Mouse (Mus musculus): Measurements from ENCODE around the gene Slc38a6. TPM values are rescaled to one million over a fixed set of nuclear protein-coding genes. Genes with fewer than 3 reads are reported as not detected.

The Slc38a6 gene
- polyA plus RNA-seq, 1 experiment from 2014 or later: 2.8 TPM

GRCm38 (mm10) chr12:73401520-73402130 is 115.0 kb downstream of the Slc38a6 start:
- no peaks in the 10 kb centered on the region for H3K4me1 ChIP-seq (replicated peaks; ENCODE audit: control insufficient read depth, insufficient read depth)
- no peak overlapping the region for H3K4me3 ChIP-seq (ENCODE audit: low read depth, low read length)
- no peaks in the 10 kb centered on the region for H3K27me3 ChIP-seq (ENCODE audit: control insufficient read depth, insufficient read depth, low read length)
- DNase-seq (ENCODE audit: low spot score) (no peak), ATAC-seq (ENCODE audit: low FRiP score, low TSS enrichment) (no peak)
- no peaks in the 10 kb centered on the region for H3K36me3 ChIP-seq (ENCODE audit: control insufficient read depth, insufficient read depth, low read length)
- TF ChIP-seq EP300 (optimal IDR thresholded peaks at IDR 0.05) (no peak), CTCF (IDR thresholded peaks at IDR 0.05; ENCODE audit: low read depth) (no peak)
- 70% methylated on average over 3 of the region's 3 CpGs for WGBS
- H3K9me3 ChIP-seq (ENCODE audit: control insufficient read depth, low read length): no peaks in the 10 kb centered on the region
- H3K9ac ChIP-seq (ENCODE audit: low read length): no peak overlapping the region
- no peak overlapping the region for H3K27ac ChIP-seq (replicated peaks)
- no peak overlapping the region for H3K4me2 ChIP-seq (replicated peaks; ENCODE audit: low read depth)

GRCm38 (mm10) chr12:73402137-73402712 is 115.6 kb downstream of the Slc38a6 start:
- no peak for ATAC-seq (ENCODE audit: low FRiP score, low TSS enrichment)
- Histone ChIP-seq H3K27ac (replicated peaks) (no peak overlapping the region), H3K27me3 (ENCODE audit: control insufficient read depth, insufficient read depth, low read length) (no peaks in the 10 kb centered on the region), H3K4me2 (replicated peaks; ENCODE audit: low read depth) (no peak overlapping the region), H3K9ac (ENCODE audit: low read length) (no peak overlapping the region), H3K4me1 (replicated peaks; ENCODE audit: control insufficient read depth, insufficient read depth) (no peaks in the 10 kb centered on the region), H3K36me3 (ENCODE audit: control insufficient read depth, insufficient read depth, low read length) (no peaks in the 10 kb centered on the region), H3K4me3 (ENCODE audit: low read depth, low read length) (no peak overlapping the region), H3K9me3 (ENCODE audit: control insufficient read depth, low read length) (no peaks in the 10 kb centered on the region)
- no peak for TF ChIP-seq EP300 (optimal IDR thresholded peaks at IDR 0.05)
- no peak for TF ChIP-seq CTCF (IDR thresholded peaks at IDR 0.05; ENCODE audit: low read depth)
- WGBS: 61% methylated on average over 5 of the region's 5 CpGs
- no peak for DNase-seq (ENCODE audit: low spot score)

GRCm38 (mm10) chr12:73402851-73403665 is 116.5 kb downstream of the Slc38a6 start:
- no peaks in the 10 kb centered on the region for H3K9me3 ChIP-seq (ENCODE audit: control insufficient read depth, low read length)
- ATAC-seq (ENCODE audit: low FRiP score, low TSS enrichment): no peak
- 85% methylated on average over 11 of the region's 11 CpGs for WGBS
- no peak overlapping the region for H3K4me3 ChIP-seq (ENCODE audit: low read depth, low read length)
- no peaks in the 10 kb centered on the region for H3K36me3 ChIP-seq (ENCODE audit: control insufficient read depth, insufficient read depth, low read length)
- TF ChIP-seq CTCF (IDR thresholded peaks at IDR 0.05; ENCODE audit: low read depth) (no peak), EP300 (optimal IDR thresholded peaks at IDR 0.05) (no peak)
- no peak overlapping the region for H3K9ac ChIP-seq (ENCODE audit: low read length)
- H3K27me3 ChIP-seq (ENCODE audit: control insufficient read depth, insufficient read depth, low read length): no peaks in the 10 kb centered on the region
- no peak overlapping the region for H3K4me2 ChIP-seq (replicated peaks; ENCODE audit: low read depth)
- H3K4me1 ChIP-seq (replicated peaks; ENCODE audit: control insufficient read depth, insufficient read depth): no peaks in the 10 kb centered on the region
- H3K27ac ChIP-seq (replicated peaks): no peak overlapping the region
- DNase-seq (ENCODE audit: low spot score): no peak

Other genes with a start within 250 kb of the Slc38a6 start
- 0.02 and 0.10 TPM in 2 replicates for gene Six1, start 232.9 kb upstream of the Slc38a6 start, polyA plus RNA-seq (2015; fragmentation: Nextera tagmentation; extraction: Ambion mirVana)
- 0.13 and 0.17 TPM in 2 replicates for gene Six4, start 173.3 kb upstream of the Slc38a6 start, polyA plus RNA-seq (2015; fragmentation: Nextera tagmentation; extraction: Ambion mirVana)
- gene Mnat1, start 163.1 kb upstream of the Slc38a6 start, polyA plus RNA-seq (2015; fragmentation: Nextera tagmentation; extraction: Ambion mirVana): 17.1 and 20.0 TPM in 2 replicates
- 7.3 and 7.5 TPM in 2 replicates for gene Trmt5, start 69 bp upstream of the Slc38a6 start, polyA plus RNA-seq (2015; fragmentation: Nextera tagmentation; extraction: Ambion mirVana)

Measured in stomach, postnatal 0 days (tissue).